Mouse (Mus musculus): ENCODE measurements around the gene 2310033P09Rik. TPM values are rescaled to one million over a fixed set of nuclear protein-coding genes. Genes with fewer than 3 reads are reported as not detected.
A peak's percentile ranks its signal among the peaks of the same experiment; 100 is the strongest.
"Not testable (repeated sequence)": the region's sequence is repeated elsewhere in the genome, so short reads cannot be mapped to it uniquely, and the experiment has no call there.

The 2310033P09Rik gene
- polyA plus RNA-seq, 1 experiment = 11.1 TPM

DNA sequence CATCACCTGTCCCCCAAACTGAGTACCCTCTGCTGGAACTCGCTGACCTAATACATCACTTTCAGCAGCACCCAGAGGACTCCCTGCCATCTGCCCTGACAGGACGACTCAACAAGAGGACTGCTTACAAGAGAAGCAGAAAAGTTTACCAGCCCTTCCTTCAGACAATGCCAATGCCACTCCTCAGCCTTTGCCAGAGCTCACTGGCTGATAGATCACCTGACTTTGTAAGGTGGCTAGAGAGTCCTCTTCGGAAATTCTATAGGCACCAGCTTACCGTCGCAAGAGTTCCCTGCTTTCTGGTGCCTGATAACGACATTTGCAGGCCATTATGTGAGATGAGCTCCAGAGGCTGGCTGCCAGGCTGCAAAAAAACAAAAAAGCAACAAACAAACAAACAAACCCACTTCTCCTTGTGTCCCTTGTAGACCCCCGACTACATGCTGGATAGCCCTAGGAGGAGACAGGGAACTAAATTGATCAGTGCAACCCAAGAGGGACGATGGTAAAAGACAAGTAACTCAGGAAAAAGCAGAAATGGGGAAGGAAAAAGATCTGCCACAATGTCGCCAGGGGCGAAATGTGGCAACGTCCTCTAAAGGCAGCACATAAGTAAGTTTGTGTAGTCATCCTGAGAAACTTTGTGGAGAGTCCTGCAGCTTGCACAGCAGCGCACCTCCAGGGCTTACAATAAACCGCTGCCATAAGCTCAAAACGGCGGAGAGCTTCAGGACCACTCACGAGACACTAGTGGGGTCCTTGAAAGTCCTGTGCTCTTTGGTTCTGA is 6.7 kb upstream of the 2310033P09Rik start:
- no peak for TF ChIP-seq CTCF (IDR thresholded peaks at IDR 0.05; ENCODE audit: control insufficient read depth, insufficient read depth, insufficient replicate concordance, low read depth, low read length)
- no peak for TF ChIP-seq POLR2A (IDR thresholded peaks at IDR 0.05; ENCODE audit: control insufficient read depth, low read depth, low read length)
- Histone ChIP-seq H3K36me3 (ENCODE audit: control insufficient read depth, insufficient read depth, low read length) (no peaks in the 10 kb centered on the region), H3K4me1 (ENCODE audit: control insufficient read depth, insufficient read depth, low read length) (peaks cover 14% of the 10 kb centered on the region), H3K4me3 (ENCODE audit: control insufficient read depth, low read depth, low read length) (peak overlapping the region; percentile 100), H3K27ac (ENCODE audit: control insufficient read depth, insufficient read depth, low read depth, low read length) (peak overlapping the region; percentile 61), H3K27me3 (ENCODE audit: control insufficient read depth, insufficient read depth, low read length) (no peaks in the 10 kb centered on the region)

DNA sequence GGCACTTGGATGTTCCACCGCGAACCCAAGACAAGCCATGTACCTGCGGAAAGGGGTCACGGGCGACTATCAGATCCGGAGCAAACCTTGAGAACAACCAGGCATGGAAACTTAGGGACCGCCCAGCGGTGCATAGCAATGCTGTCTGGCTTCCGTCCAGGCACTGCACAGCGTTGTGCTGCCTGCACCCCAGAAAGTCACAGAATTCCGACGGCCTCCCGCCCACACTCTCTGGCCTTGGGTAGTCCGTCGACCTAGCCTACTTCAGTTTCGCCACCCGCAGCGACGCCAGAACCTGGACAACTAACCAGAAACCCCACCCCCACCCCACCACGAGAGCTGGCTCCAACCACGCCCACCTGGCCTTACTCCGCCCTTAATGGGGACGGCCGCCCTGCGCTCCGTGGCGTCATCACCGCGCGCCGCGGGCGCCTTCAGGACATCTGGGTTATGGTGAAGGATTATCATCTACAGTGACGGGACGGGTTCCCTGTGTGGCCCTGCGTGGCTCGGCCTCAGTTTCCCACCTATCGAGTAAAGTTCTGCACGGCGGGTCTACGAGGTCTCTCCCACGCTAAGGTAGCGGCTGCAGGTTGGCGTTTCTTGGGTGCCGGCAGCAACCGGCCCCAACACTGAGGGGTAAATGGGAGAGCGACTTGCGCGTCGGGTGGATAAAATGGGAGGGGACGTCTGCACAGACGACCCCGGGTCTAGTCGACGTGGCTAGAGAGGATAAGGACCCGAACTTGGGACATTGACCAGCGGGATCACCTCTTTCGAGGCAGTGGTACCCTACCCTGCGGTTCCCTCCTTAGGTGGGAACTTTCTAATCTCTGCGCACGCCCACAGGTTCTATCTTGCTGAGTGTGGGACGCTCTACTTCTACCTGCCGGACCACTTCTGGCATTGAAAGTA is 5.8 kb upstream of the 2310033P09Rik start, which contains the start of gene Mrpl55:
Mrpl55 (plus strand) TSS at position 406 of the 915 bp plus-strand sequence.
- H3K36me3 ChIP-seq (ENCODE audit: control insufficient read depth, insufficient read depth, low read length) = no peaks in the 10 kb centered on the region; the same call in 1 of the 2 replicates
- peaks cover 14% of the 10 kb centered on the region for H3K4me1 ChIP-seq (ENCODE audit: control insufficient read depth, insufficient read depth, low read length)
- H3K4me3 ChIP-seq (ENCODE audit: control insufficient read depth, low read depth, low read length) = peak within 1 kb of the TSS; percentile 100
- peak within 1 kb of the TSS; percentile 74 for H3K27ac ChIP-seq (ENCODE audit: control insufficient read depth, insufficient read depth, low read depth, low read length)
- TF ChIP-seq POLR2A (IDR thresholded peaks at IDR 0.05; ENCODE audit: control insufficient read depth, low read depth, low read length) = peak; percentile 64; the same call in 1 of the 2 replicates
- TF ChIP-seq CTCF (IDR thresholded peaks at IDR 0.05; ENCODE audit: control insufficient read depth, insufficient read depth, insufficient replicate concordance, low read depth, low read length) = no peak
- H3K27me3 ChIP-seq (ENCODE audit: control insufficient read depth, insufficient read depth, low read length) = no peaks in the 10 kb centered on the region

DNA sequence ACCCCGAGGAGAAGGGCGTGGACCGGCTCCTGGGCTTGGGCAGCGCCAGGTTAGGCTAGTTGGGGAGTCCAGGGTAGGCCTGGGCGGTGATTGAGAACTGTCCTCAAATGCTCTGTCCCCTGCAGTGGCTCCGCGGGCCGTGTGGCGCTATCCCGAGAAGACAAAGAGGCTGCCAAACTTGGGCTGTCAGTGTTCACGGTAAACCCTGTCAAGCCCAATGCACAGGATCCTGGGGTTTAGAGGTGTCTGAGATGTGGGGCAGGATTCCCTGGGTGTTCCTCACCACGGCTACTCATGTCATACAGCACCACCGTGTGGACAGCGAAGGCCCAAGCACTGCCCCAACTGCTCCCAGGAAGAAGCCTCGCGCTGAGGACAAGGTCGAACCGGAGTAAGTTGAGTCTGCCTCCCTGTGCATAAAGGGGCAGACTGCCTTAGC is 901 bp downstream of the 2310033P09Rik start:
- Histone ChIP-seq H3K36me3 (ENCODE audit: control insufficient read depth, insufficient read depth, low read length) (no peaks in the 10 kb centered on the region; the same call in 1 of the 2 replicates), H3K27me3 (ENCODE audit: control insufficient read depth, insufficient read depth, low read length) (no peaks in the 10 kb centered on the region), H3K4me1 (ENCODE audit: control insufficient read depth, insufficient read depth, low read length) (peaks cover 7% of the 10 kb centered on the region), H3K27ac (ENCODE audit: control insufficient read depth, insufficient read depth, low read depth, low read length) (peak overlapping the region; percentile 39; the same call in 1 of the 2 replicates), H3K4me3 (ENCODE audit: control insufficient read depth, low read depth, low read length) (peak overlapping the region; percentile 98)
- TF ChIP-seq CTCF (IDR thresholded peaks at IDR 0.05; ENCODE audit: control insufficient read depth, insufficient read depth, insufficient replicate concordance, low read depth, low read length) = peak; percentile 57; the same call in 1 of the 2 replicates
- no peak for TF ChIP-seq POLR2A (IDR thresholded peaks at IDR 0.05; ENCODE audit: control insufficient read depth, low read depth, low read length)

DNA sequence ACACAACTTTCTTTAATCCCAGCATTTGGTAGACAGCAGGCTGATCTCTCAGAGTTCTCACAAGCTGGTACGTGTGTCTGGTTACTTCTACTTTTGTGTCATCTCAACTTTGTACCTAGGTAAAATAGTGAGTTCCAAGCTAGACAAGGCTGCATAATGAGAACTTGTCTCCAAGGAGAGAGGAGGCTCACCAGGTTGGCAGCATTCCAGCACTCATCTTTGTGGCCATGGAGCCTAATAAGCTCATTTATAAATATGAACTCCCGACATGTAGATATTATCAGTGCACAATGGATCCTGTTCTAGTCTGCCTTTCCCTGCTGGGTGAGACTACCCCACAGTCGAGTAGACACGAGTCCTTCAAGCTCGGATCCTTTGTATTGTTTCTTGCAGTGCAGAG is 1.5 kb downstream of the 2310033P09Rik start:
- Histone ChIP-seq H3K36me3 (ENCODE audit: control insufficient read depth, insufficient read depth, low read length) (no peaks in the 10 kb centered on the region; the same call in 1 of the 2 replicates), H3K27me3 (ENCODE audit: control insufficient read depth, insufficient read depth, low read length) (no peaks in the 10 kb centered on the region), H3K27ac (ENCODE audit: control insufficient read depth, insufficient read depth, low read depth, low read length) (no peak overlapping the region), H3K4me3 (ENCODE audit: control insufficient read depth, low read depth, low read length) (no peak overlapping the region), H3K4me1 (ENCODE audit: control insufficient read depth, insufficient read depth, low read length) (peaks cover 7% of the 10 kb centered on the region)
- TF ChIP-seq CTCF (IDR thresholded peaks at IDR 0.05; ENCODE audit: control insufficient read depth, insufficient read depth, insufficient replicate concordance, low read depth, low read length) (no peak), POLR2A (IDR thresholded peaks at IDR 0.05; ENCODE audit: control insufficient read depth, low read depth, low read length) (no peak)

DNA sequence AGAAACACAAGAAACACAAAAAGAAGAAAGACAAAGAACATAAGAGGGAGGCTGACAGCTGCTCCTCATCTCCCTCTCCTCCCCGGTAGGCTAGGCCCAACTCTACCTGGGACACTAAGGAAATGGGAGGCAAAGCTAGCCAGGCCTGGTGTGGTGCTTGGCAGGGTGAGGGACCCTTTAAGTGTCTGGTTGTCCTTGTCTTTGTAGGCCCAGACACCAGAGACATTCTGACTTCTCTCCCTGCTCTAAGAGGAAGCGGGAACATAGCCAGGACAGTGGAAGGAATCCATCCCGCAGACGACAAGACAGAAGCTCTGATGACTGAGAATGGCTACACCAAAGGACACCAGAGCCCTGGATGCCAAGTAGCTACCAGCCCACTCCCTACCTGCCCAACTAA is 1.9 kb downstream of the 2310033P09Rik start:
- Histone ChIP-seq H3K36me3 (ENCODE audit: control insufficient read depth, insufficient read depth, low read length) (no peaks in the 10 kb centered on the region; the same call in 1 of the 2 replicates), H3K27ac (ENCODE audit: control insufficient read depth, insufficient read depth, low read depth, low read length) (no peak overlapping the region), H3K4me1 (ENCODE audit: control insufficient read depth, insufficient read depth, low read length) (peaks cover 7% of the 10 kb centered on the region), H3K27me3 (ENCODE audit: control insufficient read depth, insufficient read depth, low read length) (no peaks in the 10 kb centered on the region), H3K4me3 (ENCODE audit: control insufficient read depth, low read depth, low read length) (no peak overlapping the region)
- TF ChIP-seq POLR2A (IDR thresholded peaks at IDR 0.05; ENCODE audit: control insufficient read depth, low read depth, low read length) (no peak), CTCF (IDR thresholded peaks at IDR 0.05; ENCODE audit: control insufficient read depth, insufficient read depth, insufficient replicate concordance, low read depth, low read length) (no peak)

DNA sequence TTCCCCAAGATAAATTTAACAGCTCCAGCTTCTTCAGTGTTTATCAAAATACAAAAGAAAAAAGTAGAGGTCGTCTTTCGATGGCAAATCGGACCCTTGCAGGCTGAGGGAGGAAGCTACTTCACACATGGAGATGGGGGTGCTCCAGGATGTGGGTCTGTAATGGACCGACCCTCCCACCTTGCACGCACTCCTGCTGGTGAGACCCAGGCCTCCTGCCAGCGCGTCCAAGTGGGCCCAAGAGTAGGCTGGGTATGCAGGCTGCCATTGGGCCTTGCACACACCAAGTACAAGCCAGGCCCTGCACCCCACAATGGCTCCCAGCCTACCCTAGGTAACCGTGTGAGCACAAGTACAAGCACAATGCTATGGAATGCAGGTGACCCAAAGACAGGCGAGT is 3.4 kb downstream of the 2310033P09Rik start:
- H3K4me3 ChIP-seq (ENCODE audit: control insufficient read depth, low read depth, low read length); H3K27me3 ChIP-seq (ENCODE audit: control insufficient read depth, insufficient read depth, low read length); H3K4me1 ChIP-seq (ENCODE audit: control insufficient read depth, insufficient read depth, low read length); H3K36me3 ChIP-seq (ENCODE audit: control insufficient read depth, insufficient read depth, low read length); H3K27ac ChIP-seq (ENCODE audit: control insufficient read depth, insufficient read depth, low read depth, low read length): not testable (repeated sequence)

DNA sequence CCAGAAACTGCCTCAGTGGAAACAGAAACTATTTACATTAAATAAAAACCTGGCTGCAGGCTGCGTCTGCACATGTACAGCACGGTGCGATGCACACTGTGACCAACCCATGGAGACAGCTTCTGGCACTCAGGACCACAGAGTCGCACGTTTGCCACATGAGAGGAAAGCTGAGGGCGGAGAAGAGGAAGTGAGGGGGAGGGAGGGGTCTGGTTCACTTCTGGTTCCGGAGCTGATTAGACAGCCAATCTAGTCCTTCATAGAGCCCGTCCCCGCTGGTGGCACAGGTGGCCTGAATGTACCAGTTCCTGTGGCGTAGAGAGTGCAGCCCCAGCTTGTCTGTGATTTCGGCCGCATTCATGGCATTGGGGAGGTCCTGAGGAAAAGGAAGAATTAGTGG is 4.2 kb downstream of the 2310033P09Rik start:
- H3K36me3 ChIP-seq (ENCODE audit: control insufficient read depth, insufficient read depth, low read length); H3K4me1 ChIP-seq (ENCODE audit: control insufficient read depth, insufficient read depth, low read length); H3K27me3 ChIP-seq (ENCODE audit: control insufficient read depth, insufficient read depth, low read length); H3K27ac ChIP-seq (ENCODE audit: control insufficient read depth, insufficient read depth, low read depth, low read length); H3K4me3 ChIP-seq (ENCODE audit: control insufficient read depth, low read depth, low read length): not testable (repeated sequence)
